Mouse (Mus musculus): ENCODE results near the gene Clcn1. TPM values are rescaled to one million over a fixed set of nuclear protein-coding genes. Genes with fewer than 3 reads are reported as not detected.

The Clcn1 gene
- 1 to 10 TPM; 1.4 to 1.5 TPM for total RNA-seq (2023)

DNA sequence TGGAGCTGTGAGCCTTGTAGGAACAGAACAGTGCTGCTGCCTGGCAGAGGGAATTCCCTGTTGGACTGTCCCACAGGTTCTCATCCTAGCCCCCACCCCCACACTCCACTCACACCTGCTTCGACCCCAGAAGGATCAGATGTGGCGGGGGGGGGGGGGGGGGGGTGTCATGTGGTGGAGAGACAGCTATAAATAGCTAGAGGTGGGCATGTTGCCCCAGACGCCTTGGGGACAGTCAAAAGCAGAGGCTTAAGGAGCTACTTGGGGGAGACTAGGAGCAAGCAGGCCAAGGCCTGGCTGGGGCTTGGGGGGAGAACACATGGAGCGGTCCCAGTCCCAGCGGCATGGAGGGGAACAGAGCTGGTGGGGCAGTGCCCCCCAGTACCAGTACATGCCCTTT, at the start of gene Clcn1:
Clcn1 (plus strand) TSS at position 238 of the 400 bp plus-strand sequence.

DNA sequence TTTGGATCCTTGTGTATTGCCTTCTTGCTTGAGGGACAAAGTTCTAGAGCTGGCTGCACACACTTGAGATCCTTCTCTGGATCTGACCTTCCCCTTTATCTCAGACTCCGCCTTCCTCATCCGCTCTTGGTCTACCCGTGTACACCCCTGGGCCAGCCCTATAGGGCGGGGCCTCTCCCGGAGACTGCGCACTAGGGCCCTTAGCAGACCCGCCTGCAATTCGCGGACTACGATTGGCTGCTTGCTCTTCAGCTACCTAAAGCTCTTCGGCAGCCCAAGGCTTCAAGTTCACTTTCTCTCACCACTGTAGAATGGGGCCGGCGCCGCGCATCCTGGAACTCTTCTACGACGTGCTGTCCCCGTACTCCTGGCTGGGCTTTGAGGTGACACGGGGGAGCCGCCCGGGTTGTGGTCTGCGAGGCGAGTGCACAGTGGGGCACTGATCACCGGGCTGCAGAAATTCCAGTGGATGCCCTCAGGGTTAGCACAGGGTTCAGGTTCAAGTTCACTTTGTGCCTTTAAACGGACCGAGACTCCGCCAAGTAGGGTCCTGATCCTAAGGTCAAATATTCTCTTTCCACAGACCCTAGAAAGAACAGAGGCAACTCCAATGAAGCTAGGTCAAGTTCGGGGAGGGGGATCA, 40.7 kb upstream of the Clcn1 start, which contains the start of gene Gstk1:
Gstk1 (plus strand) TSS at position 225 of the 643 bp plus-strand sequence.

DNA sequence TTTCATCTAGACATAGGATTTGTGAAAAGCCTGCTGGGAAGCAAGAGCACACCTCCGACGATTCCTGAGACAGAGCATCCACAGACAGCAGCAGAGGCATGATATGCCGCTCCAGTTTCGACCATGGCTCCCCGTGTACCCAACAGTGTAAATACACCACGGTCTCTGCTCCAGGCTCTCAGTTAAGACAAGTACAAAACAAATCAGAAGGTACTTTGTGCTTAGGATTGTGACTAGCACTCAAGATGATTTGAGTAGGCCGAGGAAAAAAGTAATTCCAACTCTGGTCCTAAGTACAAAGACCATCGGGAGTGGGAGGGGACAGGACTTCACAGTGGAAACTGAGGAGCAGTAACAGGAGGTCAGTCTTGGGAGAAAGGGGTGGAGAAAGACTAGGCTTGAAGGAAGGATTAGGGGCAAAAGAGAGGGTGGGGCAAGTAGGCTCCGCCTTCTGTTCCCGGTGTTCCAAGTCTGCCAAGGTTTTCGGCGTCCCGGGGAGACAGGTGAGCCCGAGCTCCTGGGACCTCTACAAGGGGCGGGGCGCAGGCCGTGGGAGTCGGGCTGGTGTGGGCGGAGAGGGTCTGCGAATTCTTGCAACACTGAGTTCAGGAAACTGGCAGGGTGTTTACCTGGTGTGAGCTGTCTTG, 24.8 kb upstream of the Clcn1 start, which contains the start of gene Tmem139:
Tmem139 (plus strand) TSS at position 447 of the 647 bp plus-strand sequence.

DNA sequence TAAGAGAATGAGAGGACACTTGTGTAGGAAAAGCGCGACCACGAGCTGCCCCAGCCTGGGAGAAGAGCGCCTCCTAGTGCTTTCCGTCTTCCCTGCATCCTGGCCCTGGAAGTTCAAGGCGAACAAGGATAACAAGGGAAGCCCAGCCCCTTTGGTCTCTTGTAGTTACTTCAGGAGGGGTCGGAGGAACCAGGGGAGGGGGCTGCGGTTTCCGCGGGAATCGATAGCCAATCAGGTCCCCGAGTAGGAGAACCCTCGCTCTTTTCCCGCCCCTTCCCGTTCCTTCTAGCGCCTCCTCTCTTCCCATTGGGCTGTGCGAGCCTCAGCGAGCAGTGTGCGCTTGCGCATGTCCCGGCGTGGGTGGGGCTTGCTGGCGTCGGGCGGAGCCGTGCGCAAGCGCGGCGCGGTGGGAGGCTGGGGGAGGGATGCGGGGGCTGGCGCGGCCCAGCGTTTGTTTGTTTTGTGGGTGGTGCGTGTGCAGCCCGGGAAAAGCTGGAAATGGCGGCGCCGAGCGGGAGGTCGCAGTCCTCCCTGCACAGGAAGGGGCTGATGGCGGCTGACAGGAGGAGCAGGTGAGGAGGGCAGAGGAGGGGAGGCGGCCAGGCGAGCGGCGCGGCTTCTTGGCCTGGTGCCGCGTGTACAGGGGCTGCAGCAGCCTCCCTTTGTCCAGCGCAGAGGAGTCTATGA, 21.7 kb upstream of the Clcn1 start, which contains the start of gene Casp2:
Casp2 (plus strand) TSS at position 360 of the 687 bp plus-strand sequence.

DNA sequence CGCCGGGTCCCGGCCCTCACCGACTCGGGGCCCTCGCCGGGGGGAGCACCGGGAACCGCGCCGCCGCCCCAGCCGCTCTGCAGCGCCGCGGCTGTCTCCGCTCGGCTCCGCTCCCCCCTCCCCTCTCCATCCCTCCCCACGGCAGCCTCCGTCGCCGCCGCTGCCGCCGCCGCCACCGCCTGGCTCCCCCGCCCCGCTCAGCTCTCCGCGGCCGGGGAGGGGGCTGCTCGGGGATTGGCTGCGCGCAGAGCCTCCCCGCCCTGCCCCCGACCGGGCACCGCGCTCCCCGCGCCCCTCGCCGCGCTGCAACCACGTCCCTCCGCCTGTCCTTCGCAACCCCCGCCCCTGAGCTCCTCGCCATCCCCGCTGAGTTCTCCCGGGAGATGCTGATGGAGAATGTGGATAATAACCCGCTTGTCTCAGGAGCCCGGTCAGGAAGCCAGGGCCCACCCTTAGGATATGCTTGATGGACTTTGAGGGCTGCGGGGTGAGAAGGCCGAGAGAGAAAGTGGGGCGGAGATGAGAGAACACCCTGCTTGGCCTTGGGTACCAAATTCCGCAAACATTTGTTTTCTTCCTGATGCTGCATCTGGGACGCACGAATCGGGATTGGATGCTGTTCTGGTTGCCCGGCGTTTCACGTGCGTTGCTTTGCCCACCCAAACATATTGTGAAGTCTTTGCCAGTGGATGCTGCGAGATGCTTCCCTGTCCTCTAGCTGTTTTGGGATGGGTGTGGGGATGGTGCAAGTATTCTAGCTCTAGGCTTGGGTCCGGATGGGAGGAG, 38.2 kb downstream of the Clcn1 start, which contains the start of gene Fam131b:
Fam131b (minus strand) TSS at position 162 of the 786 bp plus-strand sequence.

DNA sequence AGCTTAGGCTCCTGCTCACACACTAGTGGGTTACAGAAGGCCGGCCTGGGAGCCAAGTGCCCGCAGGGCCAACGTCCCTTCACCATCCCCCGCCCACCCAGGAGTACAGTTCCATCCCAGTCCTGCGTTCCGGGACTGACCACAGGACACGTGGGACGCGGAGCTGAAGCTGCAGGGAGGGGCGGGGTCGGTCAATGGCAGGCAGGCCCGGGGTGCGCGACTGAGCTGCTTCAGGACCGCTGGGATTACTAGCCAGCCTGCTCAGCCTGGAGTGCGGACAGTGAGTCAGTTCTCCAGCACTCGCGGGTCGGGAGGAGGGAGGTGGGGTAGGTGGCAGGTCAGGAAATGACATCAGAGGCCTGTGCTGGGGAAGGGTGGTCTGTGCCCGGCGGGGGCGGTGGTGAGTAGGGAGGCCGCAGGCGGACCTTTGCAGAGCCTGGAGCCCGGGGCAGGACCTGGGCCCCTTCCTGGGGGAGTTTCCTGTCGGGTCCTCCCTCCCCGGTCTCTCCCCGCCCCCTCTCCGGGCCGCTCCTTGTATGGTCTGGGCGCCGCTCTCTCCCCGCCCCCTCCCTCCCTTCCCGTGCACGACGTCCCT, 63.0 kb downstream of the Clcn1 start, which contains the start of gene Zyx:
Zyx (plus strand) TSS at position 205 of the 595 bp plus-strand sequence.

Other genes with a start within 250 kb of the Clcn1 start
- not detected for gene Sva, start 248.3 kb upstream of the Clcn1 start, total RNA-seq (2023)
- not detected for gene Tas2r139, start 145.7 kb upstream of the Clcn1 start, total RNA-seq (2023)
- gene Tas2r144, start 71.4 kb upstream of the Clcn1 start, total RNA-seq (2023), result not detected
- gene Gstk1, start 40.8 kb upstream of the Clcn1 start, total RNA-seq (2023), result 10 to 100 TPM in 1 of 2 experiments, 1 to 10 TPM in 1; 7.4 to 11.6 TPM
- not detected for gene Tmem139, start 24.7 kb upstream of the Clcn1 start, total RNA-seq (2023)
- 100 to 1,000 TPM; 102 to 106 TPM for gene Casp2, start 21.7 kb upstream of the Clcn1 start, total RNA-seq (2023)
- gene Fam131b, start 38.0 kb downstream of the Clcn1 start, total RNA-seq (2023), result under 1 TPM; 0.35 to 0.53 TPM
- gene Zyx, start 62.9 kb downstream of the Clcn1 start, total RNA-seq (2023), result 100 to 1,000 TPM; 169 to 198 TPM
- under 1 TPM in 1 of 2 experiments, not detected in 1; 0.23 TPM for gene Epha1, start 86.6 kb downstream of the Clcn1 start, total RNA-seq (2023)
- gene Tas2r143, start 113.6 kb downstream of the Clcn1 start, total RNA-seq (2023), result 1 to 10 TPM in 1 of 2 experiments, not detected in 1; 2.5 TPM
- gene Tas2r135, start 118.7 kb downstream of the Clcn1 start, total RNA-seq (2023), result under 1 TPM in 1 of 2 experiments, not detected in 1; 0.71 TPM
- gene Tas2r126, start 147.8 kb downstream of the Clcn1 start, total RNA-seq (2023), result under 1 TPM in 1 of 2 experiments, not detected in 1; 0.86 TPM
- gene Olfr458, start 178.5 kb downstream of the Clcn1 start, total RNA-seq (2023), result not detected
- not detected for gene Olfr457, start 189.7 kb downstream of the Clcn1 start, total RNA-seq (2023)
- gene Olfr456, start 200.5 kb downstream of the Clcn1 start, total RNA-seq (2023), result not detected